Mouse (Mus musculus) brain, embryonic 14.5 days (tissue): ENCODE measurements at regions not wholly inside any gene's neighbourhood (a gene's known extent, or its start where the extent isn't known, plus 50 kb on each side); places are given as distances from the start of the nearest gene placed in this dataset.

Experiments used
- CTCF ChIP-seq: fragments of 200-500 bp; IDR thresholded peaks from 2 replicates; pipeline ENCODE4 v1.5.1; 2012; ENCODE audit warnings: inconsistent platforms, mild to moderate bottlenecking, moderate library complexity, borderline replicate concordance; ENCODE audit not compliant: insufficient read depth, insufficient read length; ENCODE audit errors: extremely low read depth
- POLR2A ChIP-seq: fragments of 200-500 bp; IDR thresholded peaks from 2 replicates; pipeline ENCODE4 v1.6.1; 2012; ENCODE audit warnings: mild to moderate bottlenecking, inconsistent platforms, borderline replicate concordance; ENCODE audit not compliant: poor library complexity, insufficient read depth, insufficient read length, severe bottlenecking; ENCODE audit errors: extremely low read depth

- no peak for TF ChIP-seq POLR2A
- TF ChIP-seq CTCF: no peak
Measured at GRCm38 (mm10) chr2:128412974-128413373, 178.0 kb upstream of the Spdye4c start.
